Mouse (Mus musculus) spleen, postnatal 14 days (tissue): ENCODE data around the gene Dock4.

Experiments
- DNase-seq, 2 experiments: peaks; one replicate each; pipeline ENCODE4 v3.0.0; 2021 to 2022; ENCODE audit warnings: low spot score in 2 of 2

Dock4 gene

DNA sequence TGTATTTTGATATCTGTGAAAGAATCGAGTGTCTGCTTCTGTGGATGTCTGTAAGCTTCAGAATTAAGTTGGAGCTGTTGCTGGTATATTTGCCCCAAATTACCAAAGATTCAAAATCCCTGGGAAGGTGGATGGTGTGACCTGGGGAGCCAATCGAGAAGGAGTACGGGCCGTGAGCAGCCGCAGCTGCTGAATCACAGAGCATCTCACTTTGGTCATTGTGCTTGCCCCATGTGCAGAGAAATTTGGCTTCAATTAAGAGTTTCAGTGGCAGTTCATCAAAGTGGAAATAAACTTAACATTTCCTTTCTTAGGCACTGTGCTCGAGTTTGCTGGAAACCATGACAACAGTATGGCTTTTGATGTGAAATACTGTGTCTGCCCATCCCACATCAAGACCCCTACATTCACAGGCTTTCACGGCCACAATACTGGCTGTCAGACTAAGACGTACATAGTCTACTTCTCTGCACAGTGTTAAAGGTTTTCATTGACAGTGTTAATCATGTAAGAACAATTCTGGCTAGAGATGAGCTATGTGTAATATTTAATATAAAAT, 321.6 kb downstream of the Dock4 start:
- no peak for DNase-seq

- no peak for DNase-seq
Measured at GRCm38 (mm10) chr12:40773091-40773490, 327.3 kb downstream of the Dock4 start.

GRCm38 (mm10) chr12:40781554-40781953, 335.8 kb downstream of the Dock4 start:
- DNase-seq, result no peak

- no peak for DNase-seq
Measured at GRCm38 (mm10) chr12:40788621-40789111, 342.9 kb downstream of the Dock4 start.

GRCm38 (mm10) chr12:40789379-40790361, 343.9 kb downstream of the Dock4 start:
- no peak for DNase-seq

GRCm38 (mm10) chr12:40791221-40791620, 345.5 kb downstream of the Dock4 start:
- DNase-seq, result no peak

GRCm38 (mm10) chr12:40792184-40792650, 346.5 kb downstream of the Dock4 start:
- no peak for DNase-seq

- no peak for DNase-seq
Measured at GRCm38 (mm10) chr12:40794066-40794465, 348.3 kb downstream of the Dock4 start.

DNA sequence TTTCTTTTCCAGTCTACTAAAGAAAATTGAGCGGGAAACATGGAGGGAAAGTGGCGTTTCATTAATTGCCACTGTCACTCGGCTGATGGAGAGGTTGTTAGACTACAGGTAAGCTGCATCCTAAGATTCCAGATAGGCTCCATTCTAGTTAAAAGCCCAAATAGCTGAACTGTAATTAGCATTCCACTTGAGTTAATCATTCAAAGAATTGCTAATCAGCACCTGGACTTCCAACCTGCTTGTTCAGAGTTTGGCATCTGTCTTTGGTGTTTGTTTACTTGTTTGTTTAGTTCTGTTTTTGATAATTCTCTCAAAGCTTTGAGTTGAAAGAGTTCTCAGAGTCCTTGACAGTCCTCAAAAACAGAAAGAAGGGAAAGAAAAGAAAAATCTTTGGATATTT, 349.0 kb downstream of the Dock4 start:
- no peak for DNase-seq

DNA sequence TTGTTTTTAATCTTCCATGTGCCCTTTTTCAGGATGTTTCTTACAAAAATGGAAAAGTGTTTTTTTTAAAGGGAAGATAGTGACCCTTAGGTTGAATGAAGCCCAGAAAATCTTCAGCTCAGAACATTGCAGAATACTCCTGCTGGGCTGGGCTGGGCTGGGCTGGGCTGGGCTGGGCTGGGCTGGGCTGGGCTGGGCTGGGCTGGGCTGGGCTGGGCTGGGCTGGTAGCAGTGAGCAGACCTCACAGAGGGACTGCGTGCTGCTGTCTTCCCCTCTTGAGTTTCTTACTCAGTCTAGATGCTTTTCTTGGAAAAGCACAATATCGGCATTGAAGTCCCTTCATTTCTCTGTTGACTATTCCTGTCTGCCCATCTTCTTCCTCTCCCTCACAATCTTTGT, 350.0 kb downstream of the Dock4 start:
- no peak for DNase-seq

DNA sequence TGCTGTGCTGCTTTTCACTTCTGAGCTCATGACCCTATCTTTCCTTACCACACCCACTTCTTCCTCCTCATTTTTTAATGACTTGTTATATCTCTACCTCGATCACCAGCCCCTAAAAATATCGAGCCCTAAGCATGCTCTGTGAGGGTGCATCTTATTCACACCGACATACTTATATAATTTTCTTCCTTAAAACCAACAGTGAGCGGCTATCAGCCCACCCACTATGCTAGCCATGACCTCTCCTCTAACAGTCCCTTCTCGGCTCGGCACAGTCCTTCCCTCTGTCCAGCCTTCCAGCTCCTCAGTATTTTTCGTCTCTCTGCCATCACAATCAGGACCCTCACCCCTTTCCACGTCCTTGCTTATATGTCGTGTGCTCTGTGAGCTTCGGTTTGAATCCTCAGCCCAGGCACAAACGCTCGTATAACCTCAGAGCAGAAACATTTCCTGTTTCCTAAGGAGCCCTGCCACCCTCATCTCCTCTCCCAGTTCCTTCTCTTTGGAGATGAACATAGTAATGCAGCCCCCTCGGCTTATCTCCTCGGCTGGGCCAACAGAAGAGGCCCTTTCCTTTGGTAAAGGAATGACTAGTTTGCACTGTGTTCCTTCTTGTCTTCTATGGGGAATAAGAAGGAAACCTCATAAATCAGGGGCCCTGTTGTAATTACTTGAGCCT, 351.2 kb downstream of the Dock4 start:
- DNase-seq, result no peak

DNA sequence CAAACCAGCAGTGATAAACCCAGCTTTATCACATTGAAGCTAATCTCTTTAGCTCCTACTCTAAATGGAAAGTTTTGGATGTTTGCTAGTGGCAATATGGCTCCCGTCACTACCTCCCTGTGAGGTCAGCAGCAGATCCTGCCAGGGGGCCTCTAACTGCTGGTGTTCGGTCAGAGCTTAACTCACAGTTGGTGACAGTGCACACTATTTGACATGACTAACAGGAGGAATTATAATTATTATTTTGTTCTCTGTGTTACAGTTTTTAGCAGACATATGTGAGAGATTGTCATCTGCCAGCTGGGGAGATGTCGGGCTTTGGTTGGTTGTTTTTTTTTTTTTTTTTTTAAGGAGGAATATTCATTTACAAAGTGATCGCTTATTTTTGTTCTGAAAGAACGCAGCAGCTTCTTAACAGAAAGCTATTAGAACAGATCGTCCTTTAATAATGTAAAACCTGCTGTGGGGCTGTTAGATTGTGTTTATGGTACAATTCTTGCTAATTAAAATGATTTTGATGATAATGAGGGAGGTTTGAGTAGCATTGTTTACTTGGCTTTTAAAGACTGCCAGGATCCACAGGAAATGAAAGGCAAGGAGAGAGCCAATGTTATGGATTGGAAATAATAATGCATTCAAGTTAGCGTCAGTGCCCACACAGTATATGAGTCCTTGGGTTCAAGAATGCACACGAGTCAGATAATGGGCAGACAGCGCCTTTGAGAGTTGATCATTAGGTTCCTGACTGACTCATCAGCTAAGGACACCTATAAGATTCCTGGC, 352.0 kb downstream of the Dock4 start:
- no peak for DNase-seq

DNA sequence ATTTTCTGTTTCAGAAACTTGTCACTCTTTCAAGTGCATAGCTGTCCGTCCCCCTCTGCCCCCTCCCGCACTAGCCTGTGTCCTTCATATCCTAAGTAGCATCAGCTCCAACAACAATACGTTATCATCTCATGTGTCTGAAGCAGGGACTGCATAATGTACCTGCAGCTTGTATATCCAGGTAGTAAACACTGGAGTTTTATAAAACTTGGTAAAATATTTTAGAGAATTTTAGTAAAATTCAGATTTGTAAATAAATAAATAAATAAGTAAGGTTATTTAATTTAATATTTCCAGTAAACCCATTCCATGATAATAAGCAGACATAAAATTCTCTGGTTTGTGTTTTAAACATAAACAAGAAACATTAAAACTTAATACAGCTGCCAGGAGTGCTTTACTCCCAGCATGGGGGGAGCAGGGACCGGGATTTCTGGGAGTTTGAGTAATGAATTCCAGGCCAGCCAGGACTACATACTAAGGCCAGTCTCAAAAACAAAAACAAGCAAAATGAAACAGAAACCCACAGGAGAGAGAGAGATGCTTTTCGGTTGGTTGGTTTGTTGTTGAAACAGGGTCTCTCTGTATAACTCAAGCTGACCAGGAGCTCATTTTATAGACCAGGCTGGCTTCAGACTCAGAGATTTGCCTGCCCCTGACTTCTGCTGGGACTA, 352.7 kb downstream of the Dock4 start:
- no peak for DNase-seq

DNA sequence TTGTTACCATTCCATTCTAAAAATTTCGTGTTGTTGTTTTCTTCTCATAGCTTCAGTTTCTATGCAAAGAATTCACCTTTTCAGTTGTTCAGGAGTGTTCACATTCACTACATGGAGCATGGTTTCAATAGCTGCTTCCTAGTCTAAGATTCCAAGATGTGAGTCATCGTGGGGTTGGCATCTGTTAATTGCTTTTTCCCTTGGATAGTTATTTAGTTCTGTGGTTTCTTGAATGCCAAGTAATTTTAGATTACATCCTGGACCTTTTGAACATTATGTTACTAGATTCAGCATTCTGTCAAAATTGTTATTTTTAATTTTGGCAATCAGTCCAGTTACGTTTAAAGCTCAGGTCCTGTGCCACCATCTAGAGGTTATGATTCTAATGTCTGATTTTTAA, 355.7 kb downstream of the Dock4 start:
- DNase-seq, result no peak

DNA sequence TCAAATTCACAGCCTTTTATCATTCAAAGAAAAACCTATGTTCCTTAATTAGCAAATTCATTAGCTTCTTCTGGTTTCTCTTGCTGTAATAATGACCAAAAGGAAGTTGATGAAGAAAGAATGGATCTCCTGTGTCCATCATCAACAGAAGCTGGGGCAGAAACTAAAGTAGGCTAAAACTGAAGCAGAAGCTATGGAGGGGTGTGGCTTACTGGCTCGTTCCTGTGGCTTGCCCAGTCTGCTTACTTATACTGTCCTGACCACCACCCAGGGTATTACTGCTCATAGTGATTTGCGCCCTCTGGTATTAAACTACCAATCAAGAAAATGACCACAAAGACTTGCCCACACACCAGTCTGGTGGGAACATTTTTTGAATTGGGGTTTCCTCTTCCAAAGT, 359.5 kb downstream of the Dock4 start:
- no peak for DNase-seq

DNA sequence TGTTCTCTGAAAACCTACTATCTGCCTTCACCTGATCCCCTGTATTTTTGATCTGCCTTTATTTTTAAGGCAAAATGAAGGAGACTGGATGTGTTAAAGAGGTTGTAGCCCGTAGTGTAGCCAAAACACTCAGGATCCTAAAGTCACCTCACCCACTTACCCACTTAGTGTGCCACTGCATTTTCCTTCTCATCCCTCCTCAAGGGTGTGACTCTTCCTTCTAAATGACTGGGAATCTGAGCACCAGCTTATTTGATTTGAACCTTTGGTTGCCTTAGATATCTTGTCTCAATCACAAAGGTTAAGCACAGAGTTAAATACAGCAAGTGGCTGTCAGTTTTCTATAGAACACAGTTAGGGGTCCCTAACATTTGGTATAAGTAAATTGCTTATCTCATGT, 362.2 kb downstream of the Dock4 start:
- no peak for DNase-seq

- DNase-seq, result no peak
Measured at GRCm38 (mm10) chr12:40813474-40813873, 367.7 kb downstream of the Dock4 start.

- DNase-seq, result no peak
Measured at GRCm38 (mm10) chr12:40814659-40815363, 369.1 kb downstream of the Dock4 start.

GRCm38 (mm10) chr12:40818046-40818708, 372.4 kb downstream of the Dock4 start:
- DNase-seq, result no peak

DNA sequence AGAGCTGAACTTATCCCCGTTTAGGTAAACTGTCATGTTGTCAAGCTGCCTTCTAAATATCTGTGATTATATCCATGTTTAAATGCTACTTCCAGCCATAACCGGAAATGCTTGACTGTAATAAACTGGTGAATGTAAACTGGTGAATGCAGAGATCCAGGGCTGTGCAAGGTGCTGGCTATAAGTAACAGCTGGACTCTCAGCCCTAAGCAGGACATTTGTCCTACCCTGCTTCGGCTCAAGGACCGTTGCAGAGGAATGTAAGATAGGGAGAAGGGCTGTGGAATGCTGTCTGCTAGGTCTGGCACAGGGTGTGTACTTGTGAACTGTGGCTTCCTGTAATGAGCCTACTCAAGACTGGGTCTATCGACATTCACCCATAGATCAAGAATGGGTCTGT, 377.9 kb downstream of the Dock4 start:
- no peak for DNase-seq
